Mouse (Mus musculus) neural tube, embryonic 14.5 days (tissue): ENCODE results near the gene Hunk. TPM values are rescaled to one million over a fixed set of nuclear protein-coding genes. Genes with fewer than 3 reads are reported as not detected.

Experiments used
- ATAC-seq: fragments of 200-750 bp; cut with Nextera tagmentation; 2 replicates; pipeline ENCODE4 v1.8.0; 2017; ENCODE audit warnings: low read depth, mild to moderate bottlenecking, moderate TSS enrichment, moderate library complexity
- H3K27ac ChIP-seq: fragments of 300-500 bp; sonication (generic); 2 replicates; pipeline ENCODE4 v1.5.1; 2014; ENCODE audit warnings: low read depth, mild to moderate bottlenecking, control low read depth, low read length, moderate library complexity, mixed read lengths
- H3K27me3 ChIP-seq: fragments of 300-500 bp; sonication (generic); 2 replicates; pipeline ENCODE4 v1.6.1; 2014; ENCODE audit warnings: low read length; ENCODE audit not compliant: control insufficient read depth, insufficient read depth
- H3K36me3 ChIP-seq: fragments of 300-500 bp; sonication (generic); 2 replicates; pipeline ENCODE4 v1.6.1; 2014; ENCODE audit warnings: low read length, mixed read lengths; ENCODE audit not compliant: control insufficient read depth, insufficient read depth
- H3K4me1 ChIP-seq: fragments of 300-500 bp; sonication (generic); 2 replicates; pipeline ENCODE4 v1.6.1; 2014; ENCODE audit warnings: low read length; ENCODE audit not compliant: control insufficient read depth, insufficient read depth
- H3K4me2 ChIP-seq: fragments of 300-500 bp; sonication (generic); 2 replicates; pipeline ENCODE4 v1.6.1; 2014; ENCODE audit warnings: mild to moderate bottlenecking, low read depth, low read length, control low read depth
- H3K4me3 ChIP-seq: fragments of 300-500 bp; sonication (generic); 2 replicates; pipeline ENCODE4 v1.5.1; 2014; ENCODE audit warnings: low read depth, low read length, control low read depth, mixed read lengths
- H3K9ac ChIP-seq: fragments of 300-500 bp; sonication (generic); replicated peaks from 2 replicates; pipeline ENCODE4 v1.6.1; 2014; ENCODE audit warnings: low read depth, mild to moderate bottlenecking, control low read depth, low read length, mixed read lengths
- H3K9me3 ChIP-seq: fragments of 300-500 bp; sonication (generic); 2 replicates; pipeline ENCODE4 v1.6.1; 2016; ENCODE audit warnings: low read length; ENCODE audit not compliant: control insufficient read depth
- WGBS: fragments of 180-500 bp; shearing (Covaris S2); extraction: QIAGEN DNeasy Blood & Tissue Kit; methylation state at CpG from one replicate; pipeline ENCODE4 v1.1.7; 2014; 5-methylcytosine and 5-hydroxymethylcytosine counted together
- polyA plus RNA-seq: library from polyadenylated mRNA; unstranded; fragments of >200 nt; fragmentation: Nextera tagmentation; extraction: Ambion mirVana; gene quantifications from 2 replicates; pipeline ENCODE4 v1.2.1, GENCODE M21; 2014

Gene Hunk
- polyA plus RNA-seq, 1 experiment from 2014 or later = 8.0 TPM

- Histone ChIP-seq H3K9ac (no peak overlapping the region), H3K36me3 (no peaks in the 10 kb centered on the region), H3K4me2 (no peak overlapping the region), H3K4me3 (no peak overlapping the region), H3K27ac (no peak overlapping the region), H3K27me3 (no peaks in the 10 kb centered on the region), H3K4me1 (no peaks in the 10 kb centered on the region), H3K9me3 (no peaks in the 10 kb centered on the region)
- 78% methylated on average over 2 of the region's 2 CpGs for WGBS
- no peak for ATAC-seq
Observed at GRCm38 (mm10) chr16:90541191-90541590, 155.4 kb downstream of the Hunk start.

- Histone ChIP-seq H3K9ac (no peak overlapping the region), H3K4me2 (no peak overlapping the region), H3K9me3 (no peaks in the 10 kb centered on the region), H3K4me3 (no peak overlapping the region), H3K27me3 (no peaks in the 10 kb centered on the region), H3K4me1 (no peaks in the 10 kb centered on the region), H3K27ac (no peak overlapping the region), H3K36me3 (no peaks in the 10 kb centered on the region)
- no peak for ATAC-seq
- WGBS = 86% methylated on average over 10 of the region's 10 CpGs
Observed at GRCm38 (mm10) chr16:90542383-90542782, 156.6 kb downstream of the Hunk start.

- Histone ChIP-seq H3K4me2 (no peak overlapping the region), H3K27me3 (no peaks in the 10 kb centered on the region), H3K9ac (no peak overlapping the region), H3K27ac (no peak overlapping the region), H3K4me1 (no peaks in the 10 kb centered on the region), H3K36me3 (no peaks in the 10 kb centered on the region), H3K9me3 (no peaks in the 10 kb centered on the region), H3K4me3 (no peak overlapping the region)
- ATAC-seq = no peak
- 80% methylated on average over 9 of the region's 9 CpGs for WGBS
Observed at GRCm38 (mm10) chr16:90544175-90544574, 158.4 kb downstream of the Hunk start.

- H3K4me3 ChIP-seq = no peak overlapping the region
- no peak overlapping the region for H3K27ac ChIP-seq
- ATAC-seq = no peak
- H3K4me1 ChIP-seq = no peaks in the 10 kb centered on the region
- WGBS = 65% methylated on average over 3 of the region's 3 CpGs
- H3K27me3 ChIP-seq = no peaks in the 10 kb centered on the region
- no peak overlapping the region for H3K9ac ChIP-seq
- no peaks in the 10 kb centered on the region for H3K9me3 ChIP-seq
- no peak overlapping the region for H3K4me2 ChIP-seq
- no peaks in the 10 kb centered on the region for H3K36me3 ChIP-seq
Observed at GRCm38 (mm10) chr16:90545509-90545908, 159.7 kb downstream of the Hunk start.

GRCm38 (mm10) chr16:90546591-90546990 is 160.8 kb downstream of the Hunk start:
- H3K36me3 ChIP-seq = no peaks in the 10 kb centered on the region
- no peak overlapping the region for H3K4me3 ChIP-seq
- 77% methylated on average over 3 of the region's 3 CpGs for WGBS
- H3K9me3 ChIP-seq = no peaks in the 10 kb centered on the region
- H3K4me1 ChIP-seq = no peaks in the 10 kb centered on the region
- ATAC-seq = no peak
- H3K9ac ChIP-seq = no peak overlapping the region
- H3K4me2 ChIP-seq = no peak overlapping the region
- no peak overlapping the region for H3K27ac ChIP-seq
- H3K27me3 ChIP-seq = no peaks in the 10 kb centered on the region

GRCm38 (mm10) chr16:90547996-90548395 is 162.2 kb downstream of the Hunk start:
- Histone ChIP-seq H3K27ac (no peak overlapping the region), H3K4me1 (no peaks in the 10 kb centered on the region), H3K27me3 (no peaks in the 10 kb centered on the region), H3K9ac (no peak overlapping the region), H3K36me3 (no peaks in the 10 kb centered on the region), H3K4me3 (no peak overlapping the region), H3K9me3 (no peaks in the 10 kb centered on the region), H3K4me2 (no peak overlapping the region)
- 77% methylated on average over 9 of the region's 9 CpGs for whole genome bisulfite sequencing
- ATAC-seq = no peak

Other genes starting within 250 kb of the Hunk start
- gene Tiam1, start 242.2 kb upstream of the Hunk start, polyA plus RNA-seq = 24.4 and 34.8 TPM in 2 replicates
- gene Sod1, start 165.3 kb upstream of the Hunk start, polyA plus RNA-seq = 939 and 1,024 TPM in 2 replicates
- gene Scaf4, start 101.5 kb upstream of the Hunk start, polyA plus RNA-seq = 23.9 and 27.0 TPM in 2 replicates